Mouse (Mus musculus) embryonic facial prominence, embryonic 10.5 days (tissue): Measurements from ENCODE around the gene Kif3a. TPM values are rescaled to one million over a fixed set of nuclear protein-coding genes. Genes with fewer than 3 reads are reported as not detected.

Experiments used
- DNase-seq: peaks from one replicate; pipeline ENCODE4 v3.0.0-alpha.2; 2017; ENCODE audit warnings: low spot score
- H3K27ac ChIP-seq: fragments of 300-500 bp; sonication (generic); replicated peaks from 2 replicates; pipeline ENCODE4 v1.5.1; 2016; ENCODE audit warnings: mild to moderate bottlenecking
- H3K27me3 ChIP-seq: fragments of 300-500 bp; sonication (generic); replicated peaks from 2 replicates; pipeline ENCODE4 v1.6.1; 2016; ENCODE audit warnings: low read depth, mild to moderate bottlenecking; ENCODE audit not compliant: poor library complexity, severe bottlenecking
- H3K36me3 ChIP-seq: fragments of 300-500 bp; sonication (generic); replicated peaks from 2 replicates; pipeline ENCODE4 v1.6.1; 2016; ENCODE audit warnings: mild to moderate bottlenecking, moderate library complexity
- H3K4me1 ChIP-seq: fragments of 300-500 bp; sonication (generic); 2 replicates; pipeline ENCODE4 v1.6.1; 2016
- H3K4me3 ChIP-seq: fragments of 300-500 bp; sonication (generic); 2 replicates; pipeline ENCODE4 v1.5.1; 2016; ENCODE audit warnings: mild to moderate bottlenecking, moderate library complexity
- H3K9me3 ChIP-seq: fragments of 300-500 bp; sonication (generic); 2 replicates; pipeline ENCODE4 v1.6.1; 2016; ENCODE audit warnings: mild to moderate bottlenecking
- WGBS: fragments of 180-500 bp; shearing (Covaris S2); methylation state at CpG from one replicate; pipeline ENCODE4 v1.1.7; 2016; 5-methylcytosine and 5-hydroxymethylcytosine counted together
- polyA plus RNA-seq: library from polyadenylated mRNA; unstranded; fragments of >200 nt; fragmentation: Nextera tagmentation; extraction: Ambion mirVana; gene quantifications from 2 replicates; pipeline ENCODE4 v1.2.1, GENCODE M21; 2016

Gene Kif3a
- polyA plus RNA-seq, 1 experiment from 2014 or later, result 77.6 TPM

GRCm38 (mm10) chr11:53528397-53529252 is 38.6 kb upstream of the Kif3a start:
- DNase-seq, result no peak
- H3K4me3 ChIP-seq, result no peak overlapping the region
- 83% methylated on average over 9 of the region's 9 CpGs for WGBS
- no peaks in the 10 kb centered on the region for H3K27me3 ChIP-seq
- peaks cover 14% of the 10 kb centered on the region for H3K36me3 ChIP-seq
- H3K9me3 ChIP-seq, result no peaks in the 10 kb centered on the region
- H3K27ac ChIP-seq, result no peak overlapping the region
- peaks cover 42% of the 10 kb centered on the region for H3K4me1 ChIP-seq

GRCm38 (mm10) chr11:53529253-53529557 is 38.0 kb upstream of the Kif3a start:
- H3K4me3 ChIP-seq, result no peak overlapping the region
- peaks cover 36% of the 10 kb centered on the region for H3K4me1 ChIP-seq
- DNase-seq, result no peak
- 74% methylated on average over 6 of the region's 6 CpGs for WGBS
- no peaks in the 10 kb centered on the region for H3K9me3 ChIP-seq
- H3K27me3 ChIP-seq, result no peaks in the 10 kb centered on the region
- peaks cover 20% of the 10 kb centered on the region for H3K36me3 ChIP-seq
- no peak overlapping the region for H3K27ac ChIP-seq

- Histone ChIP-seq H3K27me3 (no peaks in the 10 kb centered on the region), H3K27ac (no peak overlapping the region), H3K9me3 (no peaks in the 10 kb centered on the region), H3K4me1 (peaks cover 28% of the 10 kb centered on the region), H3K4me3 (no peak overlapping the region), H3K36me3 (peaks cover 28% of the 10 kb centered on the region)
- DNase-seq, result no peak
- WGBS, result 85% methylated on average over 9 of the region's 9 CpGs
Observed at GRCm38 (mm10) chr11:53530001-53530400, 37.2 kb upstream of the Kif3a start.

GRCm38 (mm10) chr11:53531578-53532230 is 35.5 kb upstream of the Kif3a start:
- H3K9me3 ChIP-seq, result no peaks in the 10 kb centered on the region
- H3K27ac ChIP-seq, result no peak overlapping the region
- WGBS, result 93% methylated on average over 10 of the region's 10 CpGs
- no peak overlapping the region for H3K4me3 ChIP-seq
- no peaks in the 10 kb centered on the region for H3K27me3 ChIP-seq
- peaks cover 17% of the 10 kb centered on the region for H3K4me1 ChIP-seq
- DNase-seq, result no peak
- peaks cover 45% of the 10 kb centered on the region for H3K36me3 ChIP-seq

- H3K27me3 ChIP-seq, result no peaks in the 10 kb centered on the region
- WGBS, result 91% methylated on average over 1 of the region's 1 CpGs
- DNase-seq, result no peak
Observed at GRCm38 (mm10) chr11:53532231-53532620, 35.0 kb upstream of the Kif3a start.

GRCm38 (mm10) chr11:53539002-53539491 is 28.1 kb upstream of the Kif3a start:
- Histone ChIP-seq H3K36me3 (peaks cover 73% of the 10 kb centered on the region), H3K4me3 (no peak overlapping the region), H3K4me1 (peaks cover 16% of the 10 kb centered on the region), H3K27me3 (no peaks in the 10 kb centered on the region), H3K9me3 (no peaks in the 10 kb centered on the region), H3K27ac (no peak overlapping the region)
- DNase-seq, result no peak
- WGBS, result 71% methylated on average over 15 of the region's 15 CpGs

More at GRCm38 (mm10) chr11:53532231-53532620, 35.0 kb upstream of the Kif3a start:
- no peak overlapping the region for H3K27ac ChIP-seq
- no peak overlapping the region for H3K4me3 ChIP-seq
- peaks cover 50% of the 10 kb centered on the region for H3K36me3 ChIP-seq
- H3K4me1 ChIP-seq, result peaks cover 17% of the 10 kb centered on the region
- no peaks in the 10 kb centered on the region for H3K9me3 ChIP-seq

- no peaks in the 10 kb centered on the region for H3K9me3 ChIP-seq
- WGBS, result 88% methylated on average over 3 of the region's 3 CpGs
- peaks cover 16% of the 10 kb centered on the region for H3K4me1 ChIP-seq
- no peaks in the 10 kb centered on the region for H3K27me3 ChIP-seq
- no peak overlapping the region for H3K4me3 ChIP-seq
- H3K27ac ChIP-seq, result no peak overlapping the region
- no peak for DNase-seq
- peaks cover 60% of the 10 kb centered on the region for H3K36me3 ChIP-seq
Observed at GRCm38 (mm10) chr11:53540394-53540793, 26.8 kb upstream of the Kif3a start.

- H3K4me3 ChIP-seq, result no peak overlapping the region
- DNase-seq, result no peak
- H3K27me3 ChIP-seq, result no peaks in the 10 kb centered on the region
- peaks cover 20% of the 10 kb centered on the region for H3K4me1 ChIP-seq
- H3K9me3 ChIP-seq, result no peaks in the 10 kb centered on the region
- H3K27ac ChIP-seq, result no peak overlapping the region
- peaks cover 51% of the 10 kb centered on the region for H3K36me3 ChIP-seq
- WGBS, result 83% methylated on average over 11 of the region's 11 CpGs
Observed at GRCm38 (mm10) chr11:53541222-53541621, 26.0 kb upstream of the Kif3a start.

GRCm38 (mm10) chr11:53543021-53543420 is 24.2 kb upstream of the Kif3a start:
- no peak for DNase-seq
- no peaks in the 10 kb centered on the region for H3K27me3 ChIP-seq
- WGBS, result 69% methylated on average over 7 of the region's 7 CpGs
- no peak overlapping the region for H3K4me3 ChIP-seq
- H3K9me3 ChIP-seq, result no peaks in the 10 kb centered on the region
- peaks cover 24% of the 10 kb centered on the region for H3K4me1 ChIP-seq
- no peak overlapping the region for H3K27ac ChIP-seq
- peaks cover 33% of the 10 kb centered on the region for H3K36me3 ChIP-seq

GRCm38 (mm10) chr11:53546271-53546670 is 20.9 kb upstream of the Kif3a start:
- Histone ChIP-seq H3K27me3 (no peaks in the 10 kb centered on the region), H3K36me3 (peaks cover 2% of the 10 kb centered on the region), H3K27ac (peak overlapping the region; percentile 35; the same call in 1 of the 2 replicates), H3K4me3 (no peak overlapping the region), H3K9me3 (0 out of 2 replicates have a peak, but pooled peaks cover 2% of the 10 kb centered on the region), H3K4me1 (peaks cover 23% of the 10 kb centered on the region)
- 73% methylated on average over 6 of the region's 6 CpGs for WGBS
- no peak for DNase-seq

GRCm38 (mm10) chr11:53547566-53547965 is 19.6 kb upstream of the Kif3a start:
- H3K27me3 ChIP-seq, result no peaks in the 10 kb centered on the region
- H3K9me3 ChIP-seq, result 0 out of 2 replicates have a peak, but pooled peaks cover 2% of the 10 kb centered on the region
- no peaks in the 10 kb centered on the region; the same call in 1 of the 2 replicates for H3K36me3 ChIP-seq
- 86% methylated on average over 6 of the region's 6 CpGs for WGBS
- no peak overlapping the region for H3K27ac ChIP-seq
- DNase-seq, result no peak
- H3K4me3 ChIP-seq, result no peak overlapping the region
- H3K4me1 ChIP-seq, result peaks cover 19% of the 10 kb centered on the region

- Histone ChIP-seq H3K4me1 (peaks cover 13% of the 10 kb centered on the region), H3K4me3 (no peak overlapping the region), H3K27me3 (no peaks in the 10 kb centered on the region), H3K9me3 (0 out of 2 replicates have a peak, but pooled peaks cover 2% of the 10 kb centered on the region), H3K27ac (no peak overlapping the region), H3K36me3 (no peaks in the 10 kb centered on the region)
- 90% methylated on average over 19 of the region's 19 CpGs for WGBS
- DNase-seq, result no peak
Observed at GRCm38 (mm10) chr11:53548036-53548605, 19.1 kb upstream of the Kif3a start.
